Mouse (Mus musculus) heart, adult 2 months (tissue): Measurements from ENCODE around the gene Tvp23b.

Experiments used
- CTCF ChIP-seq: fragments of 200-600 bp; IDR thresholded peaks from 2 replicates; pipeline ENCODE4 v1.8.1; 2022; ENCODE audit warnings: antibody characterized with exemption, mild to moderate bottlenecking, moderate library complexity
- EP300 ChIP-seq: fragments of 200-500 bp; IDR thresholded peaks from 2 replicates; pipeline ENCODE4 v1.6.1; 2011; ENCODE audit warnings: low read depth, low read length, control low read depth; ENCODE audit not compliant: insufficient read depth
- POLR2A ChIP-seq: fragments of 200-500 bp; IDR thresholded peaks from 2 replicates; pipeline ENCODE4 v1.6.1; 2011; ENCODE audit warnings: mild to moderate bottlenecking, low read depth, low read length, control low read depth; ENCODE audit not compliant: insufficient read depth

- TF ChIP-seq CTCF (no peak), POLR2A (no peak), EP300 (no peak)
Observed at GRCm38 (mm10) chr11:62919946-62920742, 40.9 kb downstream of the Tvp23b start.
